Comparison of ENCODE assay signal across 1 mouse cellular context in genomic region chr2:71530391-71531123, GRCm38 (mm10).
TF ChIP-seq lines count a peak whose summit lies in the region.

No protein-coding gene starts in this region.

TF ChIP-seq in MEL, 35 proteins besides CTCF, POLR2A, EP300 and RAD21 (continued from another document):
- TF ChIP-seq CHD2 (IDR thresholded peaks at IDR 0.05; ENCODE audit: low read length), result no peak
- TF ChIP-seq NELFE (IDR thresholded peaks at IDR 0.05; ENCODE audit: low read depth, low read length), result no peak
- TF ChIP-seq MYC (IDR thresholded peaks at IDR 0.05; ENCODE audit: low read depth, low read length), result 0 out of 2 replicates have a peak, but pooled peaks have one; percentile 36
